Mouse (Mus musculus): ENCODE measurements around the gene Rrp9.
"Not testable (repeated sequence)": the region's sequence is repeated elsewhere in the genome, so short reads cannot be mapped to it uniquely, and the experiment has no call there.

The Rrp9 gene

DNA sequence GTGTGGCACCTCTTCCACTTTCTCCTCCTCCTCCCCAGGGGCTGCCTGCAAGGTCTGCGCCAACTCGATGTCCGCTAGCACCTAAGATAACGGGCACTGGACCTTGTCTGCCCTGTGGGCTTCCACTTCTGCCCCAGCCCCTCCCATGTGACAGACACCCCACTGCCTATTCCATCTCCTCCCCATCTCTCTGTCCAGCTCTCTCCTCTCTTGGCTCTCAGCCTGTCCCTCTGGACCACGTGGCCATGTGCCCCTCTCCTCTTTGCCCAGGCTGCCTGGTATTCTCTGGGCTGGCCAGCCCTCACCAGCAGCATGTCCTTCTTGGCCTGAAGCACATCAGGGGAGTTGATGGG lies 2.0 kb upstream of the Rrp9 start:
- DNase-seq (ENCODE audit: low read depth, low spot score) = no peak

DNA sequence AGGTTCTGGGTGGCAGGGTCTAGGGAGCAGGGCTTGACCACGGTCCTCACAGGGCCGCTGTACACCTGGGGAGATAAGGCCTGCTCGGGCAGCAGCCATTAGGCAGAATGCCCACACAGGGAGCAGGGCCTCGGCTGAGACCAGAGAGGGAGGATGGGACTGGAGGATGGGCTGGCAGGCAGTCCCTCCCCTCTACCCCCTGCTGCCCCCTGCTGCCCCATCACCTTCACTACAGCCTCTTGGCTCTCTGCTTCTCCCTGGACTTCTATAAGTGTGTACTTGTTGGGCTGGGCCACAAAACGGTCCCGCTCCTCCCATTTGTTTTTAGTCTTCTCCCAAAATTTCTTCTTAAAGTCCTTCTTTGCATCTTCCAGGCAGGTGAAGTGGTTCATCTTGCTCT lies 1.3 kb upstream of the Rrp9 start:
- peak; percentile 57 for DNase-seq (ENCODE audit: low read depth, low spot score)

DNA sequence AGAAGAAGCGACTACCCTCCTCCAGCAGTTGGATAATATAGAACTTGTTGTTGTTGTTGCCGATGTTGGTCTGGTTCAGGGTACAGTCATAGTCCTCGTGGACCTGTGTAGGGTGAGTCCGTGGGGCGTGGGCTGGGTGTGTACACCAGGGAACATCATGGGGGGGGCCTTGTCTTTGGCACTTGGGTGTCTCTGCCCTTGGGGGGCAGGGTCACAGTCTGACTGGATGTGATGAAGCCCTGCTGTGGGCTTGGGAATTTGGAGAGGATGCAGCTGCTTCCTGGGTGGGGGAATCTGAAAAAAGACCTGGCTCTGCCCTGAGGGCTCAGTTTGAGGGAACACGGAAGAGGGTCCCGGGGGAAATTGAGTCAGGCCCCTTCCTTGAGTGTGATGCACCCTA lies 717 bp upstream of the Rrp9 start:
- DNase-seq (ENCODE audit: low read depth, low spot score) = no peak

DNA sequence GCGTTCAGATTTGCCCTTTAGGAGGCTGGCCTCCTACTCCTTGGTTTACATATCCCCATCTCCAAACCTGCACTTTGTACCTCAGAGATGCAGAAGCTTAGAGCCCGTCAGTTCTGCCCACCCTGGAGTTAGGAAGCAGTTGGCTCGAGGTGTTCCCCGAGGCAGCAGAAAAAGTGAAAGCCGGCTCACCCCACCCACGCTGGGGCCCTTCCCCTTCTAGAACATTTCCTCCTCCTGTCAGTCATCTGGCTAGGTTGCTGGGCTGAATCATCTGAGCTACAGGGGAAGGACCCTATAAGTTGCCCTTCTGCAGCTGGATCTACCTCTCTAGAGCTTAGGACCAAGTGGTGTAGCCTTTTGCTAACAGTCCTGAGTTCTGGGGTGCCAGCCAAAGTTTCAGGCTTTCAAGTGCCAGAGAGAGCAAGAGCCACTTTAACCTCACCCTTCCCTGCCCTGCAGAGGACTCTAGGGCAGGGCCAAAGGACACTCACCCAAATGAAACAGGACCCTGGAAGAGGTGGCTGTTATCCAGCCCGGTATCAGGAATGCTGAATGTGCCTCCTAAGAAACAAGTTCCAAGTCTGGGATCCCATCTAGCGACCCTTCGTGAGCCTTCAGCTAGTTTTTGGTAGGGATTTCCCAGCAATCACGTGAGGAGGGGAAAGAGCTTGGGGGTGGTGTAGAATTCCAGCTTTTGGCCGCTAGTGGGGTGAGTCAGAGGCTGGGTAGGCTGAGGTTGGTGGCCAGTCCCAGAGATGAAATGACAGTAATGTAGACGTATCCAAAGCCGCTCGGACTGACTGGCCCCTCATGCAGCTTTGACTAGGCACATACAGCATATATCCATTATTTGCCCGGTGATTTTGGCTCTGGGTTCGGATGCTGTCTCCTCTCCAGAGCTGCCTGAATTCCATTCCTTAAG lies 500 bp downstream of the Rrp9 start:
- DNase-seq (ENCODE audit: low read depth, low spot score) = no peak

DNA sequence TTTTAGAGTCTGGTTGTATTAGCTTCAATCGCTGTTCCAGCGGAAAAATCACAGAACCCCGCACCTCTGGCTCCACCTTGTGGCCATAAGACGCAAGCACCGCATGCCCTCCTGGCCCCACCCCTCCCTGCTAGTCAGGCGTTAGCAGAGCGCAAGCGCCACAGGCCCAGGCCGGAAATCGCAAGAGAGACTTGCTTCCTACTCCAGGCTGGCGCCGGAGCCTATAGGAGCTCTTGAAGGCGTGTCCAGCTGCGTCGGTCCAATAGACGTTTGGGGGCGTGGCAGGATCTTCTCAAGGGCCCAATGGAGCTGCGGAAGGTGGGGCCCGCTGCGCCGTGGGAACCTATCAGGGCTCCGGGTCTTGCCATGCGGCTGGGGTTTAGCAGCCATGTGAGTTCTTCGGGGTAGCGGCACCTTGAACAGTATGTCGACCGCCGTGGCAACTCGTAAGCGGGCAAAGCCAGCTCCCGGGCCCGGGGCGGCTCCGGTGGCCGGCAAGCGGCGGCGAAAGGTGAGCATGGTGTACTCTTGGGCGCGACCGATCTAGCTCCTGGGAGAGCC lies 1.2 kb downstream of the Rrp9 start, which contains the start of gene Parp3:
Gene Parp3, minus strand, starts transcription at position 26 of the 561 bp plus-strand sequence.
- DNase-seq (ENCODE audit: low read depth, low spot score) = peak; percentile 99

DNA sequence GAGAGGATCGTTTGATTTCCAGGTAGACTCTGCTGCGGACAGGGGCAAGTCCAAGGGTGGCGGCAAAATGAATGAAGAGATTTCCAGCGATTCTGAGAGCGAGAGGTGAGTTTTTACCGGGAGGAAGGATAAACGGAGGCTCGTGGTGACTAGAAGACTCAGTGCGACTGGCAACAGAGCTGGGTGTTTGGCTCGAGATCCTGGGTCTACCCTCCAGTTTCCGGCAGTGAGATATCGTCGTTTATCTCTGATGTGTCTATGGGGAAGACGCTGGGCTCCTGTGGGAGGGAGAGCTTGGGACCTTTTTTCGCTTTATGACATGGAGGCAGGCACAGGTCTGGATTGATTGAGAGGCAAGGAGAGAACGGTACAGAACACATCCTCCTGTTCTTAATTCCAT lies 1.9 kb downstream of the Rrp9 start:
- no peak for DNase-seq (ENCODE audit: low read depth, low spot score)

DNA sequence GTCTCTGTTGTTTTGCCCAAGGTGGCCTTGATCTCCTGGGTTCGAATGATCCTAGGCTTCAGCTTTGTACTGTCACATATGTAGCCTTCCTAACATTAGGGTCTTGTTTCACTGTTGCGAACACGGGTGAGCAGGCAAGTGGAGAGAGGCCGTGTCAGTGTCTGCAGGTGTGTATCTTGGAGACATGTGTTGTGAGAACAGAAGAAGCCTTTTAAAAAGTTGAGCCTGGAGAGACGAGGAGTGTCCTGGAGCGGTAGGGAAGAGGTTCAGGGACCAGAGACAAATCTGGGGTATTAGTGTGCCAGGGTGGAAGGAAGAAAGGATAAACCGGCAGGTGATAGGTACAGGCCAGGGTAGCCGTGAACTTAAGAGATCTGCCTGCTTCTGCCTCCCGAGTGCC lies 2.3 kb downstream of the Rrp9 start:
- DNase-seq (ENCODE audit: low read depth, low spot score) = no peak

DNA sequence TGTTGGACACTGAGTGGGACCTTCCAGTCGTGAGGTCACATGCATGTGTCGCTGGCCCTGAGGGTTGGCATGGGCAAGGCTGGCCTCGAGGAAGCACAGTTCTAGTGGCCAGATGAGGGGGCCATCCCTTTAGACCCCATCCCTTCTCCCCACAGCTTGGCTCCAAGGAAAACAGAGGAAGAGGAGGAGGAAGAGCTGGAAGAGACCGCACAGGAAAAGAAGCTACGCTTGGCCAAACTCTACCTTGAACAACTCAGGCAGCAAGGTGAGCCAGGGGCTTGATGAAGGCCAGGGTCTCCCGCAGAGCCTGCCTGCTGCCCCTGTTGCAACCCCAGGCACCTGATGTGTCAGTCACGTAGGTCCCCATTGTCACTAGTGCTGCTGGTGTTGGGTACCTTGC lies 4.8 kb downstream of the Rrp9 start:
- DNase-seq (ENCODE audit: low read depth, low spot score) = no peak

DNA sequence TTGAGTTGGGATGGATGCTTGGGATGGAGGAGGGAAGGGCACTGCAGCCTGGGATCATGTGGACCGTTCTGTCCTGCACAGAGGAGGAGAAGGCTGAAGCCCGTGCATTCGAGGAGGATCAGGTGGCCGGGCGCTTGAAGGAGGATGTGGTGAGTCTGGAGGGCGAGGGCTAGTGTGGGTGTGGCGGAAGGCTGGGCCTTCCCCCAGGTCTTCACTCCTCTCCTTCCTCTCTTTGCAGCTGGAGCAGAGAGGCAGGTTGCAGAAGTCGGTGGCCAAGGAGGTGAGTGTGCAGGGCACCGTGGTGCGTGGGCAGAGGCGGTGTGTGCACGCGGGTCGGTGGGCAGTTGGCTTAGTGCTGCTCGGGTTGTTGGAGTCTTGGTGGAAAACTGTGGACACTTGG lies 5.3 kb downstream of the Rrp9 start:
- no peak for DNase-seq (ENCODE audit: low read depth, low spot score)

DNA sequence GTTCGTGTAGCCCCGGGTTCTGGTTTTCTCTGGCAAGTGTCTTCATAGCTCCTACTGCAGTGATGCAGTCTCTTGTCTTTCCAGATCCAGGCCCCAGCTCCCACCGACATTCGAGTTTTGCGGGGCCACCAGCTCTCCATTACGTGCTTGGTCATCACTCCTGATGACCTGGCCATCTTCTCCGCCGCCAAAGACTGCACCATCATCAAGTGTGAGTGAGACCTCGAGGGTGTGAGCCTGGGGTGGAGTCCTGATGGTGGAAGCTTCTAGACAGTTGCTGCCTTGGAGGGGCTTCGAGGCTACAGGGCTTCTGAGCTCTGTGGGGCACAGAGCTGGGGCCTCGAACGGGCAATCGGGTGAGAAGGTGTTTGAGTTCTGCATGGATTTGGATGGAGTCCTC lies 5.9 kb downstream of the Rrp9 start:
- DNase-seq (ENCODE audit: low read depth, low spot score) = no peak

DNA sequence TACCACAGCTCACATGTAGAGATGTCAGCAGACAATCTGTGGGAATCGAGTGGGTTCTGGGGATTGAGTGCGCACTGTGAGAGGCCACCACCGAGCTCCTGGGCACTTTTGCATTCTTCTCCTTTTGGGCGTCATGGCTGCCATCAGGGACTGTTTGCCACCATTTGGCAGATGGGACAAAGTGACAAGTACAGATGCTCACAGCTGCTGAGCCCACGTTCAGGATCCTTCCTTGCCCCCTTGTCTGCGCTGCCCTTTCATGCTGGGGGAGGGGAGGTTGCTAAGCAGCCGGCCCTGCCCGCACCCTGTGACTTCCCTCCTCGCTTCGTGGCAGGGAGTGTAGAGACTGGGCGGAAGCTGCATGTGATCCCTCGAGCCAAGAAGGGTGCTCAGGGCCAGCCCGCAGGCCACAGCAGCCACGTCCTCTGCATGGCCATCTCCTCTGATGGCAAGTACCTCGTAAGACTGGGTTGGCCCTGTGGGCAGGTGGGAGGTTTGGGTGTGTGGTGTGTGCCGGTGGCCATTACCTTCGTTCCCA lies 6.9 kb downstream of the Rrp9 start:
- no peak for DNase-seq (ENCODE audit: low read depth, low spot score)

DNA sequence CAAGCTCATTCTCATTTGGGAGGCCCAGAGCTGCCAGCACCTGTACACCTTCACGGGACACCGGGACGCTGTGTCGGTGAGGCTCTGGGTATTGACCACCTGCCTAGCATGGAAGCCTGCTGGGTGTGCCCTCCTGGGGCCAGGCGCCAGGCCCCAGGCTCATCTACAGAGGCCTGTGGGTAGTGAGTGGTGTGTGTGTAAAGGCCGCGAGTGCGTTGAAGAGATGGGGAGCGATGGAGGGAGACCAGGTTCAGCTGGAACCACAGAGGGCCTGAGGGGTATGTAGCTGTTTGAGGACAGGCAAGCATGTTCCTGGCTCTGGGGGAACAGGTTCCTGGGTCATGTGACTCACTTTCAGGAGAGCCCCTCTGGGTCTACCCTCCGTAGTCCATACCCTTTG lies 7.4 kb downstream of the Rrp9 start:
- DNase-seq (ENCODE audit: low read depth, low spot score) = no peak

DNA sequence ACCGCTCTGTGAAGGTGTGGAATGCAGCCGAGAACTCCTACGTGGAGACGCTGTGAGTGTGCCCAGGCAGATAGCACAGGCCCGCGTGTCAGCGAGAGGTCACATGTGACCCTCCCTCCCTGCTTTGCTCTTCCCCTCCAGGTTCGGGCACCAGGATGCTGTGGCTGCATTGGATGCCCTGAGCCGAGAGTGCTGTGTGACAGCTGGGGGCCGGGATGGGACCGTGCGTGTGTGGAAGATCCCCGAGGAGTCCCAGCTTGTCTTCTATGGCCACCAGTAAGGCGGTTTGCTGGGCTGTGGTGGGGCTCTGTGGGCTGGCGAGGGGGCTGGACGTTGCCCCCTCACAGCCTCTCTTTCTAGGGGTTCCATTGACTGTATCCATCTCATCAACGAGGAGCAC lies 7.8 kb downstream of the Rrp9 start:
- no peak for DNase-seq (ENCODE audit: low read depth, low spot score)

DNA sequence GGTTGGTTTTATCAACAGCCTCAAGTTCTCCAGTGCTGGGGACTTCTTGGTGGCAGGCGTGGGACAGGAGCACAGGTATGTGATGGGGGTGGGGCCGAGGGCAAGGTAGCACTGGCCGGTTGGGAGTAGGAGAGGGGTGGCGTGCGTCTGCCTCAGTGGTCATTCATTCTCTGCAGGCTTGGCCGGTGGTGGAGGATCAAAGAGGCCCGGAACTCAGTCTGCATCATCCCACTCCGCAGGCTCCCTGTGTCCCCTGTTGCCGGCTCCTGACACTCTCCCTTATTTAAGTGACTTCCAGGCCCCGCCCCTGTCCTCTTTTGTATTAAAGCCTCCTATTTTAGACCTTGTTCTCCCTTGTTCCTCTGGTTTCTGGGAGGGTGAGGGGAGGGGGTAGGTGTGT lies 9.3 kb downstream of the Rrp9 start:
- DNase-seq (ENCODE audit: low read depth, low spot score) = no peak

DNA sequence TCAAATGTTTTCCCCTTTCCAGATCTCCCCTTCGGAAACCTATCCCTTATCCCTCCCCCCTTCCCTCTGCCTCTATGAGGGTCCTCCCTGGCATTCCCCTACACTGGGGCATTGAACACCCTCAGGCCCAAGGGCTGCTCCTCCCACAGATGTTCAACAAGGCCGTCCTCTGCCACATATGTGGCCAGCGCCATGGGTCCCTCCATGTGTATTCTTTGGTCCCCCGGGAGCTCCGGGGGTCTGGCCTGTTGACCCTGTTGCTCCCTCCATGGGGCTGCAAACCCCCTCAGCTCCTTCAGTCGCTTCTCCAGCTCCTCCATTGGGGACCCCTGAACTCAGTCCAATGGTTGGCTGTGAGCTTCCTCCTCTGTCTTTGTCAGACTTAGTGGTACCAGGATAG lies 11.8 kb downstream of the Rrp9 start:
- not testable (repeated sequence) for DNase-seq (ENCODE audit: low read depth, low spot score)

DNA sequence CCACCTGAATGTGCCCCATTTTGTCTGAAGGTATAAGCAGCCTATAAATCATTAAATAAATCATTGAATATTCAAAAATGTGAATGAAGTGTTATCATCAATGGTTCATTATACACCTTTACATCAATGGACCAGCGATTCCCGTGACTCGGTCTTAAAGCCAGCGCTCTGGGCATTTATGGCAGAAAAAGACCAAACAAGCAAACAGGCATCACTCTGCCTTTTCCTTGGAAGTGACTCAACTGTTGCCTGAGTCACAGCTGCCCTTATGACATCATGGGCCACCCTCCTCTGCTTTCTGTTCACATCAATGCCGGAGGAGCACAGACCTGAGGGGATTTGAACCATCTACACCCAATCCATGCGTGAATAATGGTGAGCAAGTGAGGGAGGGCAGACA lies 23.9 kb downstream of the Rrp9 start, which contains the start of gene Iqcf1:
Gene Iqcf1, plus strand, starts transcription at position 301 of the 400 bp plus-strand sequence.
- no peak for DNase-seq (ENCODE audit: low read depth, low spot score)

DNA sequence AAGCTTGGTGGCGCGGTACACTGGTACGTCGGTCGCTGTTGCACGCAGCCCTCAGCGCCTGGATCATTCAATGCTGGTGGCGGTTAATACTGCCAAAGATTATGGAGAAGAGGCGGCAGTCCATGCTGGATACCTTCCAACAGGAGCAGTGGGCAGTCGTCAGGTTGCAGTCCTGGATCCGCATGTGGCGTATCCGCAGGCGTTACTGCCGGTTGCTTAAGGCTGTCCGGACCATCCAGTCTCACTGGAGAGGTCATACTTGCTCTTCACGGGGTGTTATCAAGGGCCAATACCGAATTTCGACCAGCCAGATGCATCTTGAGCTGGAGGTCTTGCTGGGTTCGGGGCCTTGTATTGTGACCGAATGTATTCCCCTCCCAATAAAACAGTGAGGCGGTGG lies 26.1 kb downstream of the Rrp9 start:
- no peak for DNase-seq (ENCODE audit: low read depth, low spot score)

DNA sequence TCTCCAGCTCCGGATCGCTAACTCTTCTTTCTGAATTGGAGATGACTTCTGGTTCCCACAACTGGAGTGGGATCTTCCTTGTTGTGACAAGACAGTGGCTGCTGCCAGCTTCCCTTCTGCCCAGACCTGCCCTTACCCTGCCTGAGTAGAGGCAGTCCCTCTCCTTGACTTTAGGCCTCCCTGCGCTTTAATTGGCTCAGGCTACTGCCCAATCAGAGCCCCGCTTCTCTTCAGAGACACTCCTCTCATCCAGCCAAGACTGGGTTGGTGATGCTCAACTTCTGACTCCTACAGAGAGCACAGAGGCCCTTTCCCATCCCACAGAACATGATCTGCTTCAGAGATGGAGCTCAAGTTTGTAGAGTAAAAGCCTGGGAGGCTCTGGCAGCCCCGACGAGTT lies 28.5 kb downstream of the Rrp9 start:
- DNase-seq (ENCODE audit: low read depth, low spot score) = no peak

DNA sequence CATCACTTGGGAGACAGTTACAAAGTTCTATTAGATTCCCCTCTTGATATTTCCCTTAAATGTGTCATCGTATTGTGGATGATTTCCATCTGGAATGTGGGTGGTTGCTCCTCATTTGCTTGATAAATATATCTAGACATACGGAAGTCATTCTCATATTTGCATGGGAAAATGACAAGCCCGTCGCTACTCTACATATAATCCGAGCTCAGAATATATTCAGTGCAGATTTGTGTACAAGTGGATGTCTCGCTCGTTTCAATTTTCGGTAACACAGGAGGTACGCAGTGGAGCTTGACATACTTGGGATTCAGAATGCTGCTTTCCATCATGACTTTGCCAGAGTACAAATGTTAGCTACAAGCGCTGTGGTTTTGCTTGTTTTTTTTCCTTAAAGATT lies 33.6 kb downstream of the Rrp9 start:
- DNase-seq (ENCODE audit: low read depth, low spot score) = no peak

DNA sequence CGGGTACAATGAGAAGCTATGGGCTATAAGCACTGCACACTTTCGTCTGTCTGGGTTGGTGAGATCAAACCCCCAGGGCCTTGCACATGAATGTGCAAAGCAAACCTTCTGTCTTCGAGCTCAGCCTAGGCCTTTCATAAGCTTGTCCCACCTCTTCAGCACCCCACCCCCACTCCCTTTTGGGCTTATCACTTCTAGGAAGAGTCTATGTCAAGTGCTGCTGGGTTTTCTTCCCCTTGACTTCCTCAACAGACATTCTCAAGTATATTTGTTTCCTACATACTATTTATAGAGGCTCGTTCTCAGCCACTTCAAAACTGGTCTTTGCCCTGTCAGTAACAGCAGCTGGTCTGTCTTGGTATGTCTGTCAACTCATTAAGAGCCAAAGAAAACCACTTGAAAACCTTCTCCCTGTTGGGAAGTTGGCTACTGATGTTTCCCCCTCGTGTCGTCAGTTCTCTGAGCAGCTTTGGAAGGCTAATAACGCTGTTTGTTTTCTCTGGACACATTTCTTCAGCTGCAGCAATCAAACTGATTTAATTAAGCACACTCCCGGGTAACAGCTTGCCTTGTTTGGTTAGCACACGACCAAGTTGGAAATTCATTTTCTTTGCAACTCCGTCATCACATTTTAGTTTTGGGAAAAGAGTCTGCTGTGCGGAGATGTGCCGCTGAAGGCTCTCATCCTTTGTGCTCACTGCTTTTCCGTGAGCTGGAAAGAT lies 37.1 kb downstream of the Rrp9 start:
- DNase-seq (ENCODE audit: low read depth, low spot score) = no peak

DNA sequence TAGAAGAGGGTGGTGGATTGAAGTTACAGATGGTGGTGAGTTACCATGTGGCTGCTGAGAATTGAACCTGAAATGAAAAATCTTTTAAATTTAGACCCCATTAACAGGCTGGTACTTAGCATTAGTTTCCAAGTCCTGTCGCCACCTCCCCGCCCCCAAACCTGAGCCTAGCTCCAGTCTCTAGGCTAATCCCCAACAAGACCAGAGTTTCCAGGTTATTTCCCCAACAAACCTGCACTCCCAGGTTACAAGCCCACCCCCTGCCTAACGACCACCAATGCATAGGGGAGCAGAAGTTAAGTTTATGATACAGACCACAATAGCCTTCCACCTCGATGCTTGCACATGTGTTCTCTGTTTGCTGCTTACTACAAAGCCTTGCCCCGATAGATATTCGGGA lies 37.8 kb downstream of the Rrp9 start:
- no peak for DNase-seq (ENCODE audit: low read depth, low spot score)

DNA sequence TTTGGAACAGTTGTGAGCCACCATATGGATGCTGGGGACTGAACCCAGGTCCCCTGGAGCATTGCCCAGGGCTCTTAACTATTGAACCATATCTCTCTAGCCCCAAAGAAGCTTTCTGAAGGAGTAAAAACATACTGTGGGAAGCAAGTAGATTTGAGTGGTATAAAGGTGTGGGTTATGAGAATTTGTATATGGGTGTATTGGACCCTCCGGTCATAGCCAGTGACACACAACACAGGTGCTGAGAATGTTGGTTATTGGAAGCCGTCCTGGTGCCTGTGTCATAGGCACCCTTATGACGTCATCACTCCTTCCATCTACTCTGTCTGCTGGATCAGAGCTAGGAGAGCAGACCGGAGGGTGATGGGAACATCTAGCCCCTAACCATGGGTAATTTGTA lies 38.5 kb downstream of the Rrp9 start, which contains the start of gene Iqcf5:
Gene Iqcf5, plus strand, starts transcription at position 301 of the 400 bp plus-strand sequence.
- no peak for DNase-seq (ENCODE audit: low read depth, low spot score)

All from retina, postnatal 7 days (tissue).